Mouse (Mus musculus) right cerebral cortex, postnatal 14 days (tissue): ENCODE results near the gene Adra2b.

Source experiments
- DNase-seq: peaks from one replicate; pipeline ENCODE4 v3.0.0; 2022

The Adra2b gene

GRCm38 (mm10) chr2:127387521-127387920 lies 24.5 kb downstream of the Adra2b start:
- DNase-seq: no peak

DNA sequence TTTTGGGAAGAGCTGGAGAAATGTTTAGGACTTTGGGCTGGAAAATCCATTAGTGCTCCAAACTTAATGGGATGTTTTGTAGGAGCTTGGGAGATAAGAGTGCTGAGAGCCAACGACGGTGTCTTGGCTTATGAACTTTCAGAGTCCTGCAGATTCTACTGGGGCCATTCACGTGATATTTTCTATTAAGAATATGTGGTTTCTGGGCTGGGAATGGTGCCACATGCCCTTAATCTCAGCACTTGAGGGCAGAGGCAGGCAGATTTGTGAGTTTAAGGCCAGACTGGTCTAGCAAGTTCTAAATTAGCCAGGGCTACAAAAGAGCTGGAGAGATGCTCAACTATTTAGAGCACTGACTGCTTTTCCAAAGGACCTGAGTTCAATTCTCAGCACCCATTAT lies 27.3 kb downstream of the Adra2b start:
- DNase-seq: no peak

DNA sequence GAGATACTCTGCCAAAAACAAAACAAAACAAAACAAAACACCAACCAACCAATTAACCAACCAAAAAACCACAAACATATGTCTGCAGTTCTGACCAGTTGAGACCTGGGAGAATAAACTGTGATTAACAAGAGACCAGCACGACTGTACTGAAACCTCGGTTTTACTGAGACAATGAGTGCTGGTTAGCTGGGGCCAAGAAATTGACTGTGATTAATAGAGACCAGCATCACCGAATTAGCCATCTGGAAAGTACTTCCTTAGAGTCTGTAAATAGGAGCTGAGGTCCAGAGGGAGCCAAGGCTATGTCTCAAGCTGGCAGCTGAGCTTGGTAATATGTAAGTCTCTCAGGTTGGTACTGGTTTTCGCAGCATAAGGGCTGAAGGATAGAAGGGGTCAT lies 27.8 kb downstream of the Adra2b start:
- DNase-seq: no peak

GRCm38 (mm10) chr2:127391323-127391722 lies 28.3 kb downstream of the Adra2b start:
- DNase-seq: no peak

- DNase-seq: no peak
These were observed 31.7 kb downstream of the Adra2b start for GRCm38 (mm10) chr2:127394606-127395161.

GRCm38 (mm10) chr2:127398738-127399137 lies 35.7 kb downstream of the Adra2b start:
- no peak for DNase-seq

GRCm38 (mm10) chr2:127411126-127411525 lies 48.1 kb downstream of the Adra2b start:
- no peak for DNase-seq

- no peak for DNase-seq
These were observed 52.8 kb downstream of the Adra2b start for GRCm38 (mm10) chr2:127415806-127416205.

DNA sequence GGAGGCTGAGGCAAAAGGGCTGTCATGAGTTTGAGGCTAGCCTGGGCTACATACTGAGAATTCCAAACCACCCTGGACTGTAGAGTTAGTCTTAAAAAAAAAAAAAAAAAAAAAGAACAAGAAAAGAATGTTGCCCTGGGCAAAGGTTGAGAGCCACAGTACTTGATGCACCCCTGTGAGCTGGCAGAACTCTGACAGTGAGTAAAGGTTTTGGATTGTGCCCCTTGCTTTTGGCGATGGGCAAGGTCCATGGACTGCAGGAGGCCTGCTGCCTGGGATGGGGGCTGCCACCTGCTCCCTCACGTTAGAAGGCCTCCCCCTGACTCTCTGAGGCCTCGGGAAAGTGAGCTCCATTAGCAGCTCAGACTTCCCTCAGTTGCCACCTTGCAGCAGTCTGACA lies 53.7 kb downstream of the Adra2b start:
- DNase-seq: no peak
